Mouse (Mus musculus) kidney, postnatal 0 days (tissue): Measurements from ENCODE around the gene Gas1. TPM values are rescaled to one million over a fixed set of nuclear protein-coding genes. Genes with fewer than 3 reads are reported as not detected.

ENCODE experiments used
- ATAC-seq: fragments of 200-750 bp; cut with Nextera tagmentation; replicated peaks from 2 replicates; pipeline ENCODE4 v1.8.0; 2017; ENCODE audit warnings: low read depth, moderate number of reproducible peaks, moderate TSS enrichment, moderate library complexity; ENCODE audit not compliant: low FRiP score
- DNase-seq: peaks from one replicate; pipeline ENCODE4 v3.0.0-alpha.2; 2016; ENCODE audit warnings: low spot score
- H3K27ac ChIP-seq: fragments of 300-500 bp; sonication (generic); 2 replicates; pipeline ENCODE4 v1.5.1; 2014; ENCODE audit warnings: mild to moderate bottlenecking
- H3K27me3 ChIP-seq: fragments of 300-500 bp; sonication (generic); 2 replicates; pipeline ENCODE4 v1.6.1; 2014; ENCODE audit warnings: low read length, mixed read lengths; ENCODE audit not compliant: insufficient read depth
- H3K36me3 ChIP-seq: fragments of 300-500 bp; sonication (generic); 2 replicates; pipeline ENCODE4 v1.6.1; 2014; ENCODE audit warnings: low read length, mixed read lengths; ENCODE audit not compliant: insufficient read depth
- H3K4me1 ChIP-seq: fragments of 300-500 bp; sonication (generic); replicated peaks from 2 replicates; pipeline ENCODE4 v1.6.1; 2014; ENCODE audit warnings: antibody characterized with exemption, low read length, mixed read lengths; ENCODE audit not compliant: insufficient read depth
- H3K4me2 ChIP-seq: fragments of 300-500 bp; sonication (generic); 2 replicates; pipeline ENCODE4 v1.6.1; 2014; ENCODE audit warnings: mild to moderate bottlenecking, low read length, moderate library complexity, mixed read lengths
- H3K4me3 ChIP-seq: fragments of 300-500 bp; sonication (generic); replicated peaks from 2 replicates; pipeline ENCODE4 v1.5.1; 2014; ENCODE audit warnings: low read depth, low read length
- H3K9ac ChIP-seq: fragments of 300-500 bp; sonication (generic); 2 replicates; pipeline ENCODE4 v1.6.1; 2014; ENCODE audit warnings: low read depth, low read length
- H3K9me3 ChIP-seq: fragments of 300-500 bp; sonication (generic); replicated peaks from 2 replicates; pipeline ENCODE4 v1.6.1; 2016; ENCODE audit warnings: low read length, inconsistent platforms, mixed read lengths
- CTCF ChIP-seq: IDR thresholded peaks from 2 replicates; pipeline ENCODE4 v1.5.1; 2016; ENCODE audit warnings: antibody characterized with exemption, low read depth, mild to moderate bottlenecking, moderate library complexity
- WGBS: fragments of 180-500 bp; shearing (Covaris S2); extraction: QIAGEN DNeasy Blood & Tissue Kit; methylation state at CpG from one replicate; pipeline ENCODE4 v1.1.7; 2014; 5-methylcytosine and 5-hydroxymethylcytosine counted together
- polyA plus RNA-seq: library from polyadenylated mRNA; unstranded; fragments of >200 nt; fragmentation: Nextera tagmentation; extraction: Ambion mirVana; gene quantifications from 2 replicates; pipeline ENCODE4 v1.2.1, GENCODE M21; 2015

Gene Gas1
- polyA plus RNA-seq, 1 experiment from 2014 or later = 116 TPM

- Histone ChIP-seq H3K27me3 (0 out of 2 replicates have a peak, but pooled peaks cover 3% of the 10 kb centered on the region), H3K4me1 (peaks cover 15% of the 10 kb centered on the region), H3K4me2 (no peak overlapping the region), H3K9me3 (no peaks in the 10 kb centered on the region), H3K36me3 (no peaks in the 10 kb centered on the region), H3K27ac (no peak overlapping the region), H3K4me3 (no peak overlapping the region), H3K9ac (no peak overlapping the region)
- TF ChIP-seq CTCF = no peak
- DNase-seq = peak; percentile 22
- ATAC-seq = no peak
- WGBS = 26% methylated on average over 9 of the region's 9 CpGs
Observed at GRCm38 (mm10) chr13:60129541-60129940, 47.6 kb downstream of the Gas1 start.

- peak overlapping the region; percentile 32; the same call in 1 of the 2 replicates for H3K4me2 ChIP-seq
Observed at GRCm38 (mm10) chr13:60126338-60126737, 50.8 kb downstream of the Gas1 start.

GRCm38 (mm10) chr13:60125501-60126305 lies 51.5 kb downstream of the Gas1 start:
- WGBS = 15% methylated on average over 13 of the region's 13 CpGs
- TF ChIP-seq CTCF = no peak
- H3K27ac ChIP-seq = 0 out of 2 replicates have a peak overlapping the region, but pooled peaks have one; percentile 36
- no peak for ATAC-seq
- H3K4me1 ChIP-seq = peaks cover 18% of the 10 kb centered on the region
- no peak overlapping the region for H3K9ac ChIP-seq
- no peaks in the 10 kb centered on the region for H3K9me3 ChIP-seq
- 0 out of 2 replicates have a peak, but pooled peaks cover 3% of the 10 kb centered on the region for H3K27me3 ChIP-seq
- H3K36me3 ChIP-seq = no peaks in the 10 kb centered on the region
- peak overlapping the region; percentile 32; the same call in 1 of the 2 replicates for H3K4me2 ChIP-seq
- H3K4me3 ChIP-seq = no peak overlapping the region
- DNase-seq = peak; percentile 43

More at GRCm38 (mm10) chr13:60126338-60126737, 50.8 kb downstream of the Gas1 start:
- Histone ChIP-seq H3K4me3 (no peak overlapping the region), H3K9me3 (no peaks in the 10 kb centered on the region), H3K36me3 (no peaks in the 10 kb centered on the region), H3K4me1 (peaks cover 18% of the 10 kb centered on the region), H3K27me3 (0 out of 2 replicates have a peak, but pooled peaks cover 3% of the 10 kb centered on the region), H3K9ac (no peak overlapping the region), H3K27ac (no peak overlapping the region)
- 38% methylated on average over 19 of the region's 19 CpGs for WGBS
- no peak for DNase-seq
- no peak for ATAC-seq
- no peak for TF ChIP-seq CTCF

- ATAC-seq = no peak
- Histone ChIP-seq H3K9ac (no peak overlapping the region), H3K27me3 (0 out of 2 replicates have a peak, but pooled peaks cover 3% of the 10 kb centered on the region), H3K36me3 (no peaks in the 10 kb centered on the region), H3K4me3 (no peak overlapping the region), H3K27ac (no peak overlapping the region), H3K4me2 (no peak overlapping the region), H3K4me1 (peaks cover 18% of the 10 kb centered on the region), H3K9me3 (no peaks in the 10 kb centered on the region)
- WGBS = 17% methylated on average over 3 of the region's 3 CpGs
- no peak for DNase-seq
- TF ChIP-seq CTCF = no peak
Observed at GRCm38 (mm10) chr13:60125020-60125419, 52.1 kb downstream of the Gas1 start.

GRCm38 (mm10) chr13:60124456-60124855 lies 52.7 kb downstream of the Gas1 start:
- H3K27ac ChIP-seq = no peak overlapping the region
- no peaks in the 10 kb centered on the region for H3K9me3 ChIP-seq
- no peak overlapping the region for H3K4me3 ChIP-seq
- WGBS = 47% methylated on average over 7 of the region's 7 CpGs
- H3K27me3 ChIP-seq = 0 out of 2 replicates have a peak, but pooled peaks cover 3% of the 10 kb centered on the region
- DNase-seq (no peak), ATAC-seq (no peak)
- H3K4me1 ChIP-seq = peaks cover 18% of the 10 kb centered on the region
- H3K9ac ChIP-seq = no peak overlapping the region
- no peak overlapping the region for H3K4me2 ChIP-seq
- no peak for TF ChIP-seq CTCF
- H3K36me3 ChIP-seq = no peaks in the 10 kb centered on the region
